Mouse (Mus musculus) neural tube, embryonic 15.5 days (tissue): ENCODE measurements around the gene Sypl2. TPM values are rescaled to one million over a fixed set of nuclear protein-coding genes. Genes with fewer than 3 reads are reported as not detected.

ENCODE experiments used
- ATAC-seq: fragments of 200-750 bp; cut with Nextera tagmentation; 2 replicates; pipeline ENCODE4 v1.8.0; 2017; ENCODE audit warnings: mild to moderate bottlenecking, moderate TSS enrichment, moderate library complexity; ENCODE audit not compliant: low FRiP score
- H3K27ac ChIP-seq: fragments of 300-500 bp; sonication (generic); replicated peaks from 2 replicates; pipeline ENCODE4 v1.5.1; 2015; ENCODE audit warnings: mild to moderate bottlenecking, inconsistent platforms
- H3K27me3 ChIP-seq: fragments of 300-500 bp; sonication (generic); replicated peaks from 2 replicates; pipeline ENCODE4 v1.6.1; 2015; ENCODE audit warnings: inconsistent platforms
- H3K36me3 ChIP-seq: fragments of 300-500 bp; sonication (generic); 2 replicates; pipeline ENCODE4 v1.6.1; 2015; ENCODE audit warnings: inconsistent platforms
- H3K4me1 ChIP-seq: fragments of 300-500 bp; sonication (generic); 2 replicates; pipeline ENCODE4 v1.6.1; 2015; ENCODE audit warnings: inconsistent platforms
- H3K4me2 ChIP-seq: fragments of 300-500 bp; sonication (generic); 2 replicates; pipeline ENCODE4 v1.6.1; 2015; ENCODE audit warnings: inconsistent platforms, mild to moderate bottlenecking, moderate library complexity
- H3K4me3 ChIP-seq: fragments of 300-500 bp; sonication (generic); replicated peaks from 2 replicates; pipeline ENCODE4 v1.5.1; 2015; ENCODE audit warnings: mild to moderate bottlenecking, inconsistent platforms
- H3K9ac ChIP-seq: fragments of 300-500 bp; sonication (generic); replicated peaks from 2 replicates; pipeline ENCODE4 v1.6.1; 2015; ENCODE audit warnings: mild to moderate bottlenecking, inconsistent platforms
- H3K9me3 ChIP-seq: fragments of 300-500 bp; sonication (generic); replicated peaks from 2 replicates; pipeline ENCODE4 v1.6.1; 2016; ENCODE audit warnings: inconsistent platforms
- WGBS: fragments of 180-500 bp; shearing (Covaris S2); methylation state at CpG from one replicate; pipeline ENCODE4 v1.1.7; 2015; ENCODE audit warnings: mixed read lengths; 5-methylcytosine and 5-hydroxymethylcytosine counted together
- polyA plus RNA-seq: library from polyadenylated mRNA; unstranded; fragments of >200 nt; fragmentation: Nextera tagmentation; extraction: Ambion mirVana; gene quantifications from 2 replicates; pipeline ENCODE4 v1.2.1, GENCODE M21; 2015

Sypl2 gene
- polyA plus RNA-seq, 1 experiment from 2014 or later, result 0.52 TPM

- 30% methylated on average over 14 of the region's 14 CpGs for WGBS
- H3K9ac ChIP-seq, result no peak overlapping the region
- H3K4me3 ChIP-seq, result no peak overlapping the region
- H3K9me3 ChIP-seq, result no peaks in the 10 kb centered on the region
- no peaks in the 10 kb centered on the region for H3K27me3 ChIP-seq
- H3K36me3 ChIP-seq, result no peaks in the 10 kb centered on the region
- H3K4me1 ChIP-seq, result peaks cover 45% of the 10 kb centered on the region
- H3K4me2 ChIP-seq, result no peak overlapping the region
- ATAC-seq, result no peak
- peak overlapping the region; percentile 69; the same call in 1 of the 2 replicates for H3K27ac ChIP-seq
These were observed 58.9 kb downstream of the Sypl2 start for GRCm38 (mm10) chr3:108167499-108167898.

- Histone ChIP-seq H3K4me3 (no peak overlapping the region), H3K36me3 (no peaks in the 10 kb centered on the region), H3K27me3 (no peaks in the 10 kb centered on the region), H3K27ac (peak overlapping the region; percentile 69), H3K4me1 (peaks cover 45% of the 10 kb centered on the region), H3K9me3 (no peaks in the 10 kb centered on the region), H3K4me2 (no peak overlapping the region), H3K9ac (no peak overlapping the region)
- peak; percentile 50 for ATAC-seq
- 4% methylated on average over 9 of the region's 11 CpGs for WGBS
These were observed 59.8 kb downstream of the Sypl2 start for GRCm38 (mm10) chr3:108166486-108167211.

DNA sequence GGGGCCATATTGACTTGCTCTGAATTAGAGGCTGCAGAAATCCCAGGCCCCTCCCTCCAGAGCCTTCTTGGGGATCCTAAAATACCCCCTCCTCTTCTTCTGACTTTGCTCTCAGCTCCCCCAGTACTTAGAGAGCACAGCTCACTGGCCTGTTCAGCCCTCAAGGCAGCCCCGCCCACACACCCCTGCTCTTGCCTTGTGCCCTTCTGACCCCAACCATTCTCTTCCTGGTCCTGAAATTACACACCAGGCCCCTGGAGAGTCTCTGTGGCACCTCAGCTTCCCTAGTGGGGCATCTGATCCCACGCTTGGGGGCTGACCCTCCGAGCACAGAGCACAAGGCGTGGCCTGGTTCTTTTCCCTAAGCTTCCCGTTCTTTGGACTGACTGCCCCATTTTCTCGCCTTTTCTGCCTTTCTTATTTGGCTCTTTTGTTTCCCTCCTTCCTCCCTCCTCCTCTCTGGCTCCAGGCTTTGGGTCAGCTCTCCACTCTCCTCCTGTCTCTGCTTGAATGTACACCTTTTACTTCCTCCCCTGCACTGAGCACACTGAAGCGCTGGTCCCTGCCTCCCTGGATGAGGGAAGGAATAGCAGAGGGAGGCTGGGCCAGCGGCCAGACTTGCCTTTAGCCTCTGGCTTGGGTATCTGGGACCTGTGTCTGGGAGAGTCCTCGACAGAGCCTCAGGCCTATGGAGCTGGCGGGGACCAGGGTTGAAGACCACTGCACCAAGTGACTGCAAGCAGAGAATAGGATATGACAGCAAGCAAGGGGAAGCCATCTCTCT lies 60.7 kb downstream of the Sypl2 start:
- ATAC-seq, result peak; percentile 37
- 0 out of 2 replicates have a peak overlapping the region, but pooled peaks have one; percentile 26 for H3K9ac ChIP-seq

DNA sequence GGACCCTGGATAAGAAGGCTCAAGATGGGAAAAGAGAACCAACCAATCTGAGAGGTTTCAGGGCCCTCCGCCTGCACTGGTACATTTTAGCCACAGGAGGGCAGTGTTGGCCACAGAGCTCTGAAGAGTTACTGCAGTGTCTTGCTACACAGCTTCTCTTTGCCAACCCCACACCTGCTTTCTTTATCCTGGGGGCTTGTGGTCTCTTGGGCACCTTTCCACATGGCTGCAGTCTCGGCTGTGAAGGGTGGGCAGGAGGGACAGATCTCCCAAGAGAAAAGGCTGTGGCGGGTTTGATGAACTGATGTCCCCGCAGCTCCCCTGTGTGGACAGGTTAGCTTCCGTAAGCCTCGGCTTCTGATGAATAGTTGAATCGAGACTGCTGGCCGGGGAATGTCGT lies 61.6 kb downstream of the Sypl2 start:
- Histone ChIP-seq H3K9me3 (no peaks in the 10 kb centered on the region), H3K4me1 (peaks cover 45% of the 10 kb centered on the region), H3K4me2 (peak overlapping the region; percentile 57), H3K27ac (0 out of 2 replicates have a peak overlapping the region, but pooled peaks have one; percentile 69), H3K4me3 (peak overlapping the region; percentile 25), H3K9ac (0 out of 2 replicates have a peak overlapping the region, but pooled peaks have one; percentile 14), H3K36me3 (no peaks in the 10 kb centered on the region), H3K27me3 (no peaks in the 10 kb centered on the region)
- peak; percentile 67 for ATAC-seq
- 14% methylated on average over 9 of the region's 9 CpGs for WGBS

More for the DNA sequence above, 60.7 kb downstream of the Sypl2 start:
- Histone ChIP-seq H3K27ac (peak overlapping the region; percentile 69), H3K36me3 (no peaks in the 10 kb centered on the region), H3K9me3 (no peaks in the 10 kb centered on the region), H3K27me3 (no peaks in the 10 kb centered on the region), H3K4me1 (peaks cover 45% of the 10 kb centered on the region), H3K4me2 (0 out of 2 replicates have a peak overlapping the region, but pooled peaks have one; percentile 57), H3K4me3 (no peak overlapping the region)
- 24% methylated on average over 10 of the region's 10 CpGs for WGBS

- 67% methylated on average over 5 of the region's 5 CpGs for WGBS
- no peak overlapping the region for H3K9ac ChIP-seq
These were observed 62.4 kb downstream of the Sypl2 start for GRCm38 (mm10) chr3:108164091-108164490.

More at GRCm38 (mm10) chr3:108164091-108164490, 62.4 kb downstream of the Sypl2 start:
- Histone ChIP-seq H3K27me3 (no peaks in the 10 kb centered on the region), H3K4me2 (no peak overlapping the region), H3K4me3 (no peak overlapping the region), H3K36me3 (no peaks in the 10 kb centered on the region), H3K9me3 (no peaks in the 10 kb centered on the region), H3K4me1 (peaks cover 43% of the 10 kb centered on the region), H3K27ac (no peak overlapping the region)
- no peak for ATAC-seq

Other genes starting within 250 kb of the Sypl2 start
- 7.4 and 23.4 TPM in 2 replicates for gene Gstm2, start 240.2 kb downstream of the Sypl2 start, polyA plus RNA-seq
- gene Gstm1, start 208.7 kb downstream of the Sypl2 start, polyA plus RNA-seq, result 161 and 189 TPM in 2 replicates
- 19.1 and 21.0 TPM in 2 replicates for gene Gstm4, start 181.8 kb downstream of the Sypl2 start, polyA plus RNA-seq
- 64.1 and 66.9 TPM in 2 replicates for gene Ampd2, start 140.0 kb downstream of the Sypl2 start, polyA plus RNA-seq
- gene Gnat2, start 133.9 kb downstream of the Sypl2 start, polyA plus RNA-seq, result 0.13 and 0.43 TPM in 2 replicates
- 103 and 121 TPM in 2 replicates for gene Gnai3, start 80.5 kb downstream of the Sypl2 start, polyA plus RNA-seq
- 6.1 and 7.7 TPM in 2 replicates for gene Gpr61, start 71.8 kb downstream of the Sypl2 start, polyA plus RNA-seq
- gene Amigo1, start 40.3 kb downstream of the Sypl2 start, polyA plus RNA-seq, result 10.2 and 14.4 TPM in 2 replicates
- 3.1 TPM in 2 replicates for gene Cyb561d1, start 25.4 kb downstream of the Sypl2 start, polyA plus RNA-seq
- 18.4 and 21.2 TPM in 2 replicates for gene Atxn7l2, start 15.7 kb downstream of the Sypl2 start, polyA plus RNA-seq
- gene Psma5, start 30.3 kb upstream of the Sypl2 start, polyA plus RNA-seq, result 239 and 254 TPM in 2 replicates
- 13.6 and 17.0 TPM in 2 replicates for gene Sort1, start 57.4 kb upstream of the Sypl2 start, polyA plus RNA-seq
- gene Mybphl, start 138.3 kb upstream of the Sypl2 start, polyA plus RNA-seq, result 0.15 and 0.19 TPM in 2 replicates
- 5.5 and 12.4 TPM in 2 replicates for gene Psrc1, start 157.2 kb upstream of the Sypl2 start, polyA plus RNA-seq
- 34.4 and 35.0 TPM in 2 replicates for gene Celsr2, start 188.9 kb upstream of the Sypl2 start, polyA plus RNA-seq
- 206 and 219 TPM in 2 replicates for gene Sars, start 218.6 kb upstream of the Sypl2 start, polyA plus RNA-seq